Mouse (Mus musculus) heart, adult 2 months (tissue): Measurements from ENCODE around the gene Rpl7l1. TPM values are rescaled to one million over a fixed set of nuclear protein-coding genes. Genes with fewer than 3 reads are reported as not detected.
A peak's percentile ranks its signal among the peaks of the same experiment; 100 is the strongest.

ENCODE experiments used
- DNase-seq, 2 experiments: peaks; one replicate each; pipeline ENCODE4 v3.0.0; 2021
- H3K27ac ChIP-seq: fragments of 200-600 bp; 2 replicates; pipeline ENCODE4 v1.8.1; 2022
- H3K27me3 ChIP-seq: fragments of 200-500 bp; 2 replicates; pipeline ENCODE4 v1.6.1; 2012; ENCODE audit warnings: mild to moderate bottlenecking, low read length, inconsistent platforms, mixed read lengths; ENCODE audit not compliant: control insufficient read depth, insufficient read depth
- H3K36me3 ChIP-seq: fragments of 200-500 bp; 2 replicates; pipeline ENCODE4 v1.6.1; 2012; ENCODE audit warnings: low read length, inconsistent platforms; ENCODE audit not compliant: control insufficient read depth, insufficient read depth
- H3K4me1 ChIP-seq: fragments of 200-500 bp; 2 replicates; pipeline ENCODE4 v1.6.1; 2011; ENCODE audit warnings: low read length; ENCODE audit not compliant: control insufficient read depth, insufficient read depth
- H3K4me3 ChIP-seq: fragments of 200-600 bp; 2 replicates; pipeline ENCODE4 v1.8.1; 2022
- H3K79me2 ChIP-seq: fragments of 200-500 bp; replicated peaks from 2 replicates; pipeline ENCODE4 v1.6.1; 2012; ENCODE audit warnings: mild to moderate bottlenecking, inconsistent platforms, low read length, moderate library complexity, mixed read lengths; ENCODE audit not compliant: control insufficient read depth, insufficient read depth
- H3K9ac ChIP-seq: fragments of 200-500 bp; 2 replicates; pipeline ENCODE4 v1.6.1; 2012; ENCODE audit warnings: low read depth, mild to moderate bottlenecking, control low read depth, inconsistent platforms, low read length, mixed read lengths
- CTCF ChIP-seq: fragments of 200-600 bp; IDR thresholded peaks from 2 replicates; pipeline ENCODE4 v1.8.1; 2022; ENCODE audit warnings: antibody characterized with exemption, mild to moderate bottlenecking, moderate library complexity
- EP300 ChIP-seq: fragments of 200-500 bp; IDR thresholded peaks from 2 replicates; pipeline ENCODE4 v1.6.1; 2011; ENCODE audit warnings: low read depth, low read length, control low read depth; ENCODE audit not compliant: insufficient read depth
- POLR2A ChIP-seq: fragments of 200-500 bp; IDR thresholded peaks from 2 replicates; pipeline ENCODE4 v1.6.1; 2011; ENCODE audit warnings: mild to moderate bottlenecking, low read depth, low read length, control low read depth; ENCODE audit not compliant: insufficient read depth
- WGBS: fragments of 180-500 bp; shearing (Covaris S2); methylation state at CpG from one replicate; pipeline ENCODE4 v1.1.7; 2018; 5-methylcytosine and 5-hydroxymethylcytosine counted together
- intact Hi-C: fragments of 180-260 bp; cut with DNase I; formaldehyde crosslinking; loops from one replicate; pipeline ENCODE4 v1.15.1; 2025
- polyA plus RNA-seq: library from polyadenylated mRNA; depleted of rRNA; stranded (reverse); fragments of >200 nt; gene quantifications from 2 replicates; pipeline ENCODE4 v1.2.3, GENCODE M21; 2012
- total RNA-seq, 2 experiments: library from RNA; stranded (reverse); gene quantifications; 2 replicates each; pipeline ENCODE4 v1.2.3; 2021

The Rpl7l1 gene
- total and polyA plus RNA-seq, 3 experiments: 19.4 to 54.0 (median 54.0) TPM

DNA sequence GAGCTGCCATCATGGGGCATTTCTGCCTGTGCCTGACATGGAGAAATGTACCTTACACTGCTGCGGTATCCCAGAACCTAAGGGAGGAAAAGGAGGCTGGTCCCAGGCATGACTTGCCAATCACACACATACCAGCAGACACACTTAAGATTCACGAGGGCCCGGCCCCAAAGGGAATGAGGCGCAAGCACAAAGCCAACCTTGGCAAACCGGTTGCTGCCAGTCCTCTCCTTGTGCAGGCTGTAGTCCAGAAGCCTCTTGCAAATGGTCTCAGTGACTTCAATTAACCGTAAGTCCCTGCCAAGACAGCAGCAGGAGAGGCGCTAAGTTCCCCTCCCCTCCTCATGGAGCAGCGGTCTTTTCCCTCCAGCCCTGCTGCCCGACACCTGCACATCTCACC lies 39.5 kb downstream of the Rpl7l1 start:
- Histone ChIP-seq H3K27ac (no peak overlapping the region), H3K4me3 (no peak overlapping the region), H3K79me2 (no peaks in the 10 kb centered on the region), H3K36me3 (no peaks in the 10 kb centered on the region), H3K4me1 (no peaks in the 10 kb centered on the region), H3K27me3 (no peaks in the 10 kb centered on the region), H3K9ac (no peak overlapping the region)
- TF ChIP-seq CTCF: no peak
- no peak for TF ChIP-seq POLR2A
- TF ChIP-seq EP300: no peak
- no peak for DNase-seq
- intact Hi-C loops: no loop called here
- 89% methylated on average over 9 of the region's 9 CpGs for WGBS

DNA sequence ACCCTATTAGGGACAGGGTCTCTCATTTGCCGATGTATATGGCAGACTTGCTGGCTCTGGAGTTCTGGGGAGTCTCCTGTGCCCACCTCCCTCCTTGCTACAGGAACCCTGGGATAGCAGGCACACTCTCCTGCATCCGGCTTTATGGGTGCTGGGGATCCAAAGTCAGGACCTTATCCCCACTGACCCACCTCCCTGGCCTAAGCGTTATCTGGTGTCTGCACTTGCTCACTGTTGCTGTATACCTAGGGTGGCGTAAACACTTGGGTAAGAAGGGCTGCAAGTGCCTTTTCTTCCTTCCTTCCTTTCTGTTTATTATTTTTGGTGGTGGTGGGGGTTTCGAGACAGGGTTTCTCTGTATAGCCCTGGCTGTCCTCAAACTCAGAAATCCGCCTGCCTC lies 41.2 kb downstream of the Rpl7l1 start:
- TF ChIP-seq POLR2A: no peak
- no peak for TF ChIP-seq CTCF
- no peak for TF ChIP-seq EP300
- Histone ChIP-seq H3K9ac (no peak overlapping the region), H3K36me3 (no peaks in the 10 kb centered on the region), H3K79me2 (no peaks in the 10 kb centered on the region), H3K27me3 (no peaks in the 10 kb centered on the region), H3K27ac (no peak overlapping the region), H3K4me3 (no peak overlapping the region), H3K4me1 (no peaks in the 10 kb centered on the region)
- WGBS: 95% methylated on average over 6 of the region's 6 CpGs
- intact Hi-C loops: no loop called here
- no peak for DNase-seq

DNA sequence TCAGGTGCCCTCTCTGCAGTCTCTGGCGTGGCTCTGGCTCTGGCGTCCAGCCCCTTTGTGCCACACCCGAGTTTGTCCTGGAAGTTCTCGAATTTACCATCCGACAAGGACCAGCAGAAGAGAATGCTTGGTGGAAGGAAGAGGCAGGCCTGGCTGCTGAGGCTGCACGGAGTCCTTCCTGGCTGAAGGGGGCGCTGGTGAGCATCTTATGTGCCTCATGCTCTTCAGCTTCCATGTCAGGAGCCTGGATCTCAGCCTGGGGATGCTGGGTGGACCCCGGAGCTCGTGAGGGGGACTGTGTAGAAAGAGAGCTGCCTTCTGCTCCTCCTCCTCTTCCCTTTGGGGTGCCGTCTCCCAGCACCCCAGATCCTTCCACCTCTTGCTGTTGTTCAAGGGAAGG lies 46.3 kb downstream of the Rpl7l1 start:
- Histone ChIP-seq H3K4me3 (no peak overlapping the region), H3K9ac (no peak overlapping the region), H3K79me2 (no peaks in the 10 kb centered on the region), H3K27ac (no peak overlapping the region), H3K4me1 (no peaks in the 10 kb centered on the region), H3K36me3 (no peaks in the 10 kb centered on the region), H3K27me3 (no peaks in the 10 kb centered on the region)
- intact Hi-C loops: no loop called here
- WGBS: 61% methylated on average over 10 of the region's 10 CpGs
- no peak for DNase-seq
- TF ChIP-seq POLR2A: no peak
- no peak for TF ChIP-seq EP300
- peak; percentile 58 for TF ChIP-seq CTCF

DNA sequence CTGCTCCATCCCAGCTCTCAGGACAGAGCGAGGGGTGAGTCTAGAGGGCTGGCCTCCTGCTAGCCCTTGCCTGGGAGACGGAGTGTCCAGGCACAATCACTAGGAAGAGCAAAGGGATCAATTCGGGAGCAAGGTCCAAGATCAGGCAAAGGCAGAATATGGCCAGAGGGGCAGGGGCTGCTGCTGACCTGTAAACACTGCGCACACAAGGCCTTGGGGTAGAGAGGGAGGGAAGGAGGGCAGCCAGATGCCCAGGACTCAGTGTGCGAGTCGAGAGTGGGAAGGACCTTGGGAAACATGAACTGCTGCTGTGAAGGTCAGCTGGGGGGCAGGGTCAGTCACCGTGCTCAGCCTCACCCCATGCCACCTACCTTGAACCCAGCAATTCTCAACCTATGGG lies 47.2 kb downstream of the Rpl7l1 start:
- Histone ChIP-seq H3K79me2 (no peaks in the 10 kb centered on the region), H3K27me3 (no peaks in the 10 kb centered on the region), H3K27ac (no peak overlapping the region), H3K4me1 (no peaks in the 10 kb centered on the region), H3K4me3 (no peak overlapping the region), H3K36me3 (no peaks in the 10 kb centered on the region), H3K9ac (no peak overlapping the region)
- DNase-seq: no peak
- 92% methylated on average over 7 of the region's 7 CpGs for WGBS
- TF ChIP-seq POLR2A: no peak
- no peak for TF ChIP-seq EP300
- no peak for TF ChIP-seq CTCF
- intact Hi-C loops: no loop called here

DNA sequence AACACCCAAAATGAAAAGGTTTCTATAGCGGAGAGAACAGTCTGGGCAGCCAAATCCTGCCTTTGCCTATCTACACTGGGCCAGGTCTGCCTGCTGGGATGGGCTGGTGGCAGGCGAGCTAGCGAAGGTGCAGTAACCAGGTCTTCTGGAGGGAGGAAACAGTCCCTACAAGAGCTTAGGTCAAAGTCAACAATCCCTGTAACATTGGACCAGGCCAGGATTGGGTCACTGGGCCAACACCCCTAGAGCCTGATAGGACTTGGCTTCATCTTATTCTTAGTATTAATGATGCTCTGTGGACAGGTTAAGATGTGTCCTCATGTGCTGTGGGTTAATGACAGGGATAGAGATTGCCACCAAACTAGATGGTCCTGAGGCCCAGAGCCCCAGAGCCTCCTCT lies 48.4 kb downstream of the Rpl7l1 start:
- Histone ChIP-seq H3K27ac (no peak overlapping the region), H3K36me3 (no peaks in the 10 kb centered on the region), H3K27me3 (no peaks in the 10 kb centered on the region), H3K4me1 (no peaks in the 10 kb centered on the region), H3K79me2 (no peaks in the 10 kb centered on the region), H3K9ac (no peak overlapping the region), H3K4me3 (no peak overlapping the region)
- intact Hi-C loops: no loop called here
- no peak for TF ChIP-seq EP300
- no peak for TF ChIP-seq CTCF
- no peak for TF ChIP-seq POLR2A
- 95% methylated on average over 3 of the region's 3 CpGs for WGBS
- DNase-seq: no peak

DNA sequence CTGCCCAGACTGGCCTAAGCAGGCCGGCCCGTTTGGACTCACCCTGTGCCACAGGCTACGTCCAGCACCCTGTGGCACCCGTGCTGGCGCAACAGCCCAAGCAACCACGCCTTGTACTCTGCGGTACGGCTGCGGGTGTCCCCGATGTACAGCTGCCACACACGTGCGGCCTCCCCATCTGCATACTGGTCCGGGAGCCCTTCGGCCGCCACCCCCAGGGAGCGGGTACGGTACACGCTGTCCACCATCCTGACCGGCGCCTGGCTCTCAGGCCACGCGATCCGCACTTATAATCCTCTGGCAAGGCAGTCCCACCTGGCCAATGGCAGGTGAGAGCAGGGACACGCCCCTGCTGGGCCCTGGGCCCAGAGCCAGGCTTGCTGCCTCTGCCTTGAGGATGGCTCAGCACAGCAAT lies 53.6 kb downstream of the Rpl7l1 start, which contains the start of gene Gnmt:
TSS of gene Gnmt (minus strand) at position 265 of the 415 bp plus-strand sequence.
- Histone ChIP-seq H3K36me3 (no peaks in the 10 kb centered on the region), H3K27ac (no peak within 1 kb of the TSS), H3K4me3 (no peak within 1 kb of the TSS), H3K9ac (no peak within 1 kb of the TSS), H3K4me1 (no peaks in the 10 kb centered on the region), H3K27me3 (no peaks in the 10 kb centered on the region), H3K79me2 (no peaks in the 10 kb centered on the region)
- intact Hi-C loops: no loop called here
- TF ChIP-seq POLR2A (no peak), EP300 (no peak), CTCF (no peak)
- 21% methylated on average over 24 of the region's 24 CpGs for WGBS
- no peak for DNase-seq

DNA sequence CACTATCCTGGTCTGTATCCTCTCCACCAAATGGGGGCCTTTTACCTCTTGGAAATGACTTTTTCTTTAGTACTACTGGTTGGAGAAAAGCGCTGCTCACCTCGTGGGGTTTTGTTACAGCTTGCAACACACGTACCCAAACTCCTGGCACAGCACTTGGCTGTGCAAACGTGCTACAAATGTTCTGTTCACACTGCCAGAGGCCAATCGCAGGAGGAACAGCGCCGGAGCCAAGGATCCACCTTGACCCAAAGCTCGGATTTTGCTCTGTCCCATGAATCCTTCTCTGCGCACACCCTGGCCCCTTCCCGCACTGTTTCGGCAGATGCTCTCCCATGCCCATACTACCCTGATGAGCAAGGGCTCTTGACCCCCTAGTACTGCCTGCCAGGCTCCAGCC lies 54.0 kb downstream of the Rpl7l1 start:
- Histone ChIP-seq H3K36me3 (no peaks in the 10 kb centered on the region), H3K79me2 (no peaks in the 10 kb centered on the region), H3K27me3 (no peaks in the 10 kb centered on the region), H3K4me1 (no peaks in the 10 kb centered on the region), H3K27ac (no peak overlapping the region), H3K9ac (no peak overlapping the region), H3K4me3 (no peak overlapping the region)
- intact Hi-C loops: no loop called here
- TF ChIP-seq EP300: no peak
- no peak for DNase-seq
- 51% methylated on average over 11 of the region's 11 CpGs for WGBS
